Comparison of ENCODE assay signal across 17 mouse cellular contexts in genomic region chr5:116228414-116228813, GRCm38 (mm10).
"Had no signal": no experiment of that assay in that cellular context is flagged by ENCODE, and none has a peak within 500 bp of the region (broad histone marks: within the 10 kb centered on the region; RNA-seq: fewer than 3 reads in every experiment).

No protein-coding gene starts in this region.

- DNase-seq: kidney, adult 2 months; kidney, postnatal 25 days; left cerebral cortex, postnatal 4 days; liver, postnatal 0 days; lung, embryonic 14.5 days; midbrain, embryonic 14.5 days; thymus, adult 18-20 months; thymus, postnatal 36 days had no signal

- ATAC-seq: liver, postnatal 0 days; lung, postnatal 0 days had no signal

- H3K27ac ChIP-seq: kidney, postnatal 0 days; limb, embryonic 12.5 days; limb, embryonic 15.5 days; liver, embryonic 14.5 days; macrophage; neural tube, embryonic 13.5 days had no signal

- H3K4me3 ChIP-seq: limb, embryonic 12.5 days; limb, embryonic 15.5 days; myocyte; neural tube, embryonic 13.5 days had no signal

- H3K4me2 ChIP-seq: limb, embryonic 12.5 days; limb, embryonic 15.5 days; liver, embryonic 11.5 days; lung, embryonic 14.5 days; neural tube, embryonic 13.5 days had no signal

- H3K27me3 ChIP-seq: limb, embryonic 12.5 days; limb, embryonic 15.5 days; neural tube, embryonic 13.5 days had no signal

- H3K9ac ChIP-seq: limb, embryonic 12.5 days; limb, embryonic 15.5 days; liver, embryonic 14.5 days; liver, postnatal 0 days; lung, embryonic 14.5 days; neural tube, embryonic 13.5 days had no signal

- H3K4me1 ChIP-seq: limb, embryonic 12.5 days had no signal

- H3K36me3 ChIP-seq: limb, embryonic 12.5 days; limb, embryonic 15.5 days; neural tube, embryonic 13.5 days had no signal

- H3K9me3 ChIP-seq: limb, embryonic 12.5 days; limb, embryonic 15.5 days; neural tube, embryonic 13.5 days had no signal
